Comparison of ENCODE assay signal across 8 mouse cellular contexts in genomic region chr14:34768373-34768772, GRCm38 (mm10). TPM values are rescaled to one million over a fixed set of nuclear protein-coding genes. Genes with fewer than 3 reads are reported as not detected.
DNase-seq lines count a peak whose midpoint lies in the region; ATAC-seq and TF ChIP-seq lines count a peak whose summit lies in the region.

No protein-coding gene starts in this region.

- peak; percentile 72 for DNase-seq in B cell, adult 2 months
- peak; percentile 85 for DNase-seq in liver, adult 2 months (ENCODE audit: extremely low read depth, low read depth, low spot score)
- DNase-seq in monocyte, adult 2 months (ENCODE audit: low read depth in 1 of 2, low spot score in 2 of 2): peak; percentile 17 to 37
- peak; percentile 63 to 77 for DNase-seq in spleen, postnatal 4 days (ENCODE audit: low spot score in 2 of 2)

- WGBS in bone marrow, adult 2 months: 2% methylated on average over 10 of the region's 10 CpGs
- WGBS in heart, embryonic 11.5 days (ENCODE audit: insufficient replicate concordance): 0% methylated on average over 10 of the region's 10 CpGs
- WGBS in kidney, embryonic 14.5 days: under 1% methylated on average over 10 of the region's 10 CpGs
- WGBS in liver, adult 2 months: 2% methylated on average over 10 of the region's 10 CpGs

- no peak overlapping the region for H3K9ac ChIP-seq in heart, embryonic 11.5 days (ENCODE audit: low read depth, low read length)
- no peak overlapping the region for H3K9ac ChIP-seq in kidney, embryonic 14.5 days (ENCODE audit: low read depth, low read length)
- H3K9ac ChIP-seq in liver, adult 2 months (ENCODE audit: low read depth, low read length): no peak overlapping the region

- H3K27ac ChIP-seq in bone marrow, adult 2 months (ENCODE audit: control insufficient read depth, insufficient read depth, low read depth, low read length, poor library complexity): no peak overlapping the region
- H3K27ac ChIP-seq in embryonic fibroblast, embryonic 13.5 days (ENCODE audit: insufficient read depth, low read length): no peak overlapping the region
- H3K27ac ChIP-seq in heart, embryonic 11.5 days (ENCODE audit: low read depth, low read length): no peak overlapping the region
- H3K27ac ChIP-seq in kidney, embryonic 14.5 days (ENCODE audit: low read depth, low read length): no peak overlapping the region
- no peak overlapping the region for H3K27ac ChIP-seq in liver, adult 2 months (replicated peaks; ENCODE audit: insufficient read depth, low read depth, low read length)

- no peaks in the 10 kb centered on the region for H3K4me1 ChIP-seq in bone marrow, adult 2 months (ENCODE audit: control insufficient read depth, insufficient read depth, low read length)
- peaks cover 8% of the 10 kb centered on the region; the same call in 1 of the 2 replicates for H3K4me1 ChIP-seq in embryonic fibroblast, embryonic 13.5 days (ENCODE audit: control insufficient read depth, insufficient read depth, low read length)
- H3K4me1 ChIP-seq in heart, embryonic 11.5 days (ENCODE audit: control insufficient read depth, insufficient read depth, low read length): peaks cover 3% of the 10 kb centered on the region; the same call in 1 of the 2 replicates
- peaks cover 15% of the 10 kb centered on the region for H3K4me1 ChIP-seq in kidney, embryonic 14.5 days (ENCODE audit: control insufficient read depth, insufficient read depth, low read length)
- no peaks in the 10 kb centered on the region; the same call in 1 of the 2 replicates for H3K4me1 ChIP-seq in liver, adult 2 months (ENCODE audit: control insufficient read depth, insufficient read depth, low read length)

- peak; percentile 63 for ATAC-seq in heart, embryonic 11.5 days (replicated peaks; ENCODE audit: insufficient number of reproducible peaks, low FRiP score, low TSS enrichment)
- ATAC-seq in kidney, embryonic 14.5 days (ENCODE audit: low FRiP score, low TSS enrichment): peak; percentile 59; the same call in 1 of the 2 replicates

- H3K36me3 ChIP-seq in heart, embryonic 11.5 days (ENCODE audit: control insufficient read depth, insufficient read depth, low read length): no peaks in the 10 kb centered on the region
- H3K36me3 ChIP-seq in kidney, embryonic 14.5 days (ENCODE audit: control insufficient read depth, insufficient read depth, low read length): no peaks in the 10 kb centered on the region
- no peaks in the 10 kb centered on the region for H3K36me3 ChIP-seq in liver, adult 2 months (ENCODE audit: control insufficient read depth, insufficient read depth, low read length)

- H3K4me3 ChIP-seq in bone marrow, adult 2 months (replicated peaks; ENCODE audit: control insufficient read depth, low read depth, low read length): peak overlapping the region; percentile 40
- H3K4me3 ChIP-seq in embryonic fibroblast, embryonic 13.5 days (ENCODE audit: insufficient read depth, low read length): peak overlapping the region; percentile 20
- H3K4me3 ChIP-seq in heart, embryonic 11.5 days (ENCODE audit: low read depth, low read length): peak overlapping the region; percentile 58
- peak overlapping the region; percentile 48 for H3K4me3 ChIP-seq in kidney, embryonic 14.5 days (ENCODE audit: low read length)
- H3K4me3 ChIP-seq in liver, adult 2 months (ENCODE audit: insufficient read depth, low read depth, low read length): no peak overlapping the region

- 0 out of 2 replicates have a peak, but pooled peaks cover 2% of the 10 kb centered on the region for H3K27me3 ChIP-seq in heart, embryonic 11.5 days (ENCODE audit: control insufficient read depth, insufficient read depth, low read length)
- H3K27me3 ChIP-seq in kidney, embryonic 14.5 days (ENCODE audit: control insufficient read depth, insufficient read depth, low read length): no peaks in the 10 kb centered on the region; the same call in 1 of the 2 replicates
- no peaks in the 10 kb centered on the region for H3K27me3 ChIP-seq in liver, adult 2 months (ENCODE audit: control insufficient read depth, insufficient read depth, low read length)

- TF ChIP-seq CTCF in bone marrow, adult 2 months (IDR thresholded peaks at IDR 0.05; ENCODE audit: control insufficient read depth, insufficient read depth, low read length): no peak
- no peak for TF ChIP-seq CTCF in embryonic fibroblast, embryonic 13.5 days (IDR thresholded peaks at IDR 0.05; ENCODE audit: borderline replicate concordance, insufficient read depth, low read length)
- no peak for TF ChIP-seq CTCF in liver, adult 2 months (IDR thresholded peaks at IDR 0.05; ENCODE audit: low read depth, low read length)

- H3K9me3 ChIP-seq in heart, embryonic 11.5 days (replicated peaks; ENCODE audit: control insufficient read depth, low read length): no peaks in the 10 kb centered on the region
- H3K9me3 ChIP-seq in kidney, embryonic 14.5 days (ENCODE audit: control insufficient read depth, low read length): no peaks in the 10 kb centered on the region

- H3K4me2 ChIP-seq in heart, embryonic 11.5 days: peak overlapping the region; percentile 100
- H3K4me2 ChIP-seq in kidney, embryonic 14.5 days (replicated peaks; ENCODE audit: low read depth, low read length): peak overlapping the region; percentile 96

- no peak for TF ChIP-seq POLR2A in bone marrow, adult 2 months (IDR thresholded peaks at IDR 0.05; ENCODE audit: borderline replicate concordance, control insufficient read depth, low read depth, low read length)
- TF ChIP-seq POLR2A in embryonic fibroblast, embryonic 13.5 days (IDR thresholded peaks at IDR 0.05; ENCODE audit: low read depth, low read length): no peak
- no peak for TF ChIP-seq POLR2A in liver, adult 2 months (IDR thresholded peaks at IDR 0.05; ENCODE audit: extremely low read depth, insufficient read depth, low read length)

- no peaks in the 10 kb centered on the region for H3K79me2 ChIP-seq in liver, adult 2 months (ENCODE audit: control insufficient read depth, insufficient read depth, low read length)

RNA-seq across cellular contexts. Expression of gene Grid1, which starts 51.5 kb away (rescaled TPM):
- polyA plus RNA-seq in bone marrow, adult 2 months (2011; ENCODE audit: insufficient read depth, insufficient read length, low replicate concordance, missing spikeins): 0.35 TPM in 1 of 2 replicates, not detected in the other
- polyA plus RNA-seq in embryonic fibroblast, embryonic 13.5 days (2011; ENCODE audit: insufficient read length, low read depth, missing spikeins): not detected in 2 replicates
- 0.57 and 0.80 TPM in 2 replicates for polyA plus RNA-seq in heart, embryonic 11.5 days (2014; fragmentation: Nextera tagmentation; extraction: Ambion mirVana)
- polyA plus RNA-seq in kidney, embryonic 14.5 days (2014; fragmentation: Nextera tagmentation; extraction: Ambion mirVana): 0.51 and 0.76 TPM in 2 replicates
- total RNA-seq in liver, adult 2 months (2014; rRNA removed): 0.55 and 0.74 TPM in 2 replicates
- polyA plus RNA-seq in liver, adult 2 months (2012; rRNA removed): 0.46 and 1.7 TPM in 2 replicates

Comparison
In these comparisons a context has a peak if more than half of its experiments do, and no peak if none do; other contexts are left out.
1. DNase-seq: peak in every context shown above with its lines; median percentile 85 in liver, adult 2 months; 72 in B cell, adult 2 months; 70 in spleen, postnatal 4 days; 27 in monocyte, adult 2 months.